Mouse (Mus musculus): ENCODE measurements around the gene Tmed5. TPM values are rescaled to one million over a fixed set of nuclear protein-coding genes. Genes with fewer than 3 reads are reported as not detected.

Tmed5 gene
- total RNA-seq, 2 experiments from 2014 or later = 23.9 to 25.0 TPM

Other genes with a start within 250 kb of the Tmed5 start
- 10 to 100 TPM; 71.3 to 78.0 TPM for gene Rpl5, start 232.1 kb downstream of the Tmed5 start, total RNA-seq (2021)
- 10 to 100 TPM; 32.9 to 39.3 TPM for gene Fam69a, start 145.5 kb downstream of the Tmed5 start, total RNA-seq (2021)
- 10 to 100 TPM; 49.2 to 52.4 TPM for gene Mtf2, start 66.9 kb downstream of the Tmed5 start, total RNA-seq (2021)
- 1 to 10 TPM; 1.0 to 1.5 TPM for gene Ccdc18, start 255 bp upstream of the Tmed5 start, total RNA-seq (2021)
- gene Dr1, start 136.3 kb upstream of the Tmed5 start, total RNA-seq (2021) = 10 to 100 TPM; 45.2 to 47.5 TPM
- gene Pigg, start 180.0 kb upstream of the Tmed5 start, total RNA-seq (2021) = 10 to 100 TPM; 12.3 to 14.2 TPM
- 10 to 100 TPM; 56.8 to 57.5 TPM for gene Gm42517, start 235.3 kb upstream of the Tmed5 start, total RNA-seq (2021)